Mouse (Mus musculus): ENCODE data around the gene Mrto4. TPM values are rescaled to one million over a fixed set of nuclear protein-coding genes. Genes with fewer than 3 reads are reported as not detected.
A peak's percentile ranks its signal among the peaks of the same experiment; 100 is the strongest.

Gene Mrto4
- total RNA-seq, 1 experiment from 2014 or later: 41.9 TPM

- ATAC-seq (replicated peaks; ENCODE audit: insufficient number of reproducible peaks, low FRiP score, low TSS enrichment, poor library complexity, severe bottlenecking): no peak
Measured at GRCm38 (mm10) chr4:139343718-139344117, 8.7 kb downstream of the Mrto4 start.

GRCm38 (mm10) chr4:139341556-139342233, 10.7 kb downstream of the Mrto4 start:
- 0 out of 2 replicates have a peak, but pooled peaks have one; percentile 19 for ATAC-seq (replicated peaks; ENCODE audit: insufficient number of reproducible peaks, low FRiP score, low TSS enrichment, poor library complexity, severe bottlenecking)

- ATAC-seq (replicated peaks; ENCODE audit: insufficient number of reproducible peaks, low FRiP score, low TSS enrichment, poor library complexity, severe bottlenecking): no peak; the same call in 1 of the 2 replicates
Measured at GRCm38 (mm10) chr4:139340835-139341234, 11.5 kb downstream of the Mrto4 start.

- no peak for ATAC-seq (replicated peaks; ENCODE audit: insufficient number of reproducible peaks, low FRiP score, low TSS enrichment, poor library complexity, severe bottlenecking)
Measured at GRCm38 (mm10) chr4:139338145-139338544, 14.2 kb downstream of the Mrto4 start.

- ATAC-seq (replicated peaks; ENCODE audit: insufficient number of reproducible peaks, low FRiP score, low TSS enrichment, poor library complexity, severe bottlenecking): peak; percentile 90
Measured at GRCm38 (mm10) chr4:139336822-139337483, 15.4 kb downstream of the Mrto4 start.

- no peak for ATAC-seq (replicated peaks; ENCODE audit: insufficient number of reproducible peaks, low FRiP score, low TSS enrichment, poor library complexity, severe bottlenecking)
Measured at GRCm38 (mm10) chr4:139335507-139335906, 16.9 kb downstream of the Mrto4 start.

- no peak for ATAC-seq (replicated peaks; ENCODE audit: insufficient number of reproducible peaks, low FRiP score, low TSS enrichment, poor library complexity, severe bottlenecking)
Measured at GRCm38 (mm10) chr4:139334631-139335295, 17.6 kb downstream of the Mrto4 start.

GRCm38 (mm10) chr4:139330605-139331004, 21.8 kb downstream of the Mrto4 start:
- peak; percentile 100 for ATAC-seq (replicated peaks; ENCODE audit: insufficient number of reproducible peaks, low FRiP score, low TSS enrichment, poor library complexity, severe bottlenecking)

GRCm38 (mm10) chr4:139319740-139320139, 32.6 kb downstream of the Mrto4 start:
- ATAC-seq (replicated peaks; ENCODE audit: insufficient number of reproducible peaks, low FRiP score, low TSS enrichment, poor library complexity, severe bottlenecking): no peak

GRCm38 (mm10) chr4:139318449-139318848, 33.9 kb downstream of the Mrto4 start:
- no peak for ATAC-seq (replicated peaks; ENCODE audit: insufficient number of reproducible peaks, low FRiP score, low TSS enrichment, poor library complexity, severe bottlenecking)

- no peak for ATAC-seq (replicated peaks; ENCODE audit: insufficient number of reproducible peaks, low FRiP score, low TSS enrichment, poor library complexity, severe bottlenecking)
Measured at GRCm38 (mm10) chr4:139312632-139313031, 39.7 kb downstream of the Mrto4 start.

GRCm38 (mm10) chr4:139311707-139312106, 40.7 kb downstream of the Mrto4 start:
- ATAC-seq (replicated peaks; ENCODE audit: insufficient number of reproducible peaks, low FRiP score, low TSS enrichment, poor library complexity, severe bottlenecking): no peak

- ATAC-seq (replicated peaks; ENCODE audit: insufficient number of reproducible peaks, low FRiP score, low TSS enrichment, poor library complexity, severe bottlenecking): no peak
Measured at GRCm38 (mm10) chr4:139310899-139311701, 41.3 kb downstream of the Mrto4 start.

- ATAC-seq (replicated peaks; ENCODE audit: insufficient number of reproducible peaks, low FRiP score, low TSS enrichment, poor library complexity, severe bottlenecking): peak; percentile 48
Measured at GRCm38 (mm10) chr4:139310171-139310898, 42.0 kb downstream of the Mrto4 start, which contains the start of the genes Pqlc2 and Akr7a5. Gene Pqlc2, minus strand, starts transcription at chr4:139310708. Gene Akr7a5, plus strand, starts transcription at chr4:139310744.

GRCm38 (mm10) chr4:139309651-139310050, 42.7 kb downstream of the Mrto4 start:
- no peak for ATAC-seq (replicated peaks; ENCODE audit: insufficient number of reproducible peaks, low FRiP score, low TSS enrichment, poor library complexity, severe bottlenecking)

GRCm38 (mm10) chr4:139307916-139308315, 44.5 kb downstream of the Mrto4 start:
- ATAC-seq (replicated peaks; ENCODE audit: insufficient number of reproducible peaks, low FRiP score, low TSS enrichment, poor library complexity, severe bottlenecking): peak; percentile 72

GRCm38 (mm10) chr4:139305521-139305920, 46.9 kb downstream of the Mrto4 start:
- no peak for ATAC-seq (replicated peaks; ENCODE audit: insufficient number of reproducible peaks, low FRiP score, low TSS enrichment, poor library complexity, severe bottlenecking)

GRCm38 (mm10) chr4:139302241-139302640, 50.1 kb downstream of the Mrto4 start:
- ATAC-seq (replicated peaks; ENCODE audit: insufficient number of reproducible peaks, low FRiP score, low TSS enrichment, poor library complexity, severe bottlenecking): no peak
